Mouse (Mus musculus): ENCODE data around the gene Pdgfa. TPM values are rescaled to one million over a fixed set of nuclear protein-coding genes. Genes with fewer than 3 reads are reported as not detected.
A peak's percentile ranks its signal among the peaks of the same experiment; 100 is the strongest.

The Pdgfa gene
- polyA plus RNA-seq (2015; fragmentation: Nextera tagmentation; extraction: Ambion mirVana) = 75.2 and 77.7 TPM in 2 replicates

DNA sequence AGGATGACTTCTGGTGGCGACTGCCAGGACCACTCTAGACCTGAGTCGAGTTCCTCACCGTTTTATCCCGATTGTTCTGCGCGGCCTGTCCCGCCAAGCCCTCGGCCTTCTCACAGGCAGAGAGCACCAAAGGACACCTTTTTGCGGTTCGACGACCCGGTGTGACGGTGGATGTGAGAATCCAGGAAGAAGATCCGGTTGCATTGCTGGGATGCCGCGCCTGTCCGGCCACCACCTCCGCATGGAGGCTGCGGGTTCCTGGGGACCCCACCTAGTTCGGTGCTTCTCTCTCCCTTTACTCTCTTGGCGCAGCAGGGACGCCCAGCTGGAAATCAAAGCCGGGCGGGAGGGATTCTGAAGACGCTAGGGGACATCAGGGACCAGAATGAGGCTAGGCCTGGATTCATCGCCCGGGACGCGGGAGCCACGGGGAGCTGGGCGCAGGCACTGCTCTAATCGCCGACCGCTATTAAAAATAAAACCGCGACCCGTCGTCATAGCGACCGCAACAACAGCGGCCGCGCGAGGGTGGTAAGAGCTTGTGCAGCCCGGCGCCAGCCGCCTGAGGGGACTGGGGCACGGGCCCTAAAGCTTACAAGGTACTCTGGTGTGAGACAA, at the start of gene Pdgfa:
Gene Pdgfa, minus strand, starts transcription at position 200 of the 618 bp plus-strand sequence.
- peak within 1 kb of the TSS; percentile 91 for H3K9ac ChIP-seq (ENCODE audit: low read depth, low read length)
- H3K36me3 ChIP-seq (ENCODE audit: insufficient read depth, low read length) = no peaks in the 10 kb centered on the region
- 0 out of 2 replicates have a peak, but pooled peaks cover 5% of the 10 kb centered on the region for H3K9me3 ChIP-seq (replicated peaks; ENCODE audit: low read length)
- ATAC-seq (replicated peaks; ENCODE audit: low FRiP score, low read depth) (peak; percentile 16; the same call in 1 of the 2 replicates), DNase-seq (ENCODE audit: low spot score) (peak; percentile 79)
- H3K27me3 ChIP-seq (ENCODE audit: insufficient read depth, low read length) = 0 out of 2 replicates have a peak, but pooled peaks cover 18% of the 10 kb centered on the region
- 5% methylated on average over 48 of the region's 48 CpGs for WGBS
- H3K4me2 ChIP-seq (ENCODE audit: low read length) = peak within 1 kb of the TSS; percentile 94
- no peak for TF ChIP-seq CTCF (IDR thresholded peaks at IDR 0.05; ENCODE audit: low read depth)
- peaks cover 22% of the 10 kb centered on the region for H3K4me1 ChIP-seq (replicated peaks; ENCODE audit: insufficient read depth, low read length)
- peak within 1 kb of the TSS; percentile 74 for H3K4me3 ChIP-seq (replicated peaks; ENCODE audit: low read depth, low read length)
- peak within 1 kb of the TSS; percentile 97 for H3K27ac ChIP-seq

DNA sequence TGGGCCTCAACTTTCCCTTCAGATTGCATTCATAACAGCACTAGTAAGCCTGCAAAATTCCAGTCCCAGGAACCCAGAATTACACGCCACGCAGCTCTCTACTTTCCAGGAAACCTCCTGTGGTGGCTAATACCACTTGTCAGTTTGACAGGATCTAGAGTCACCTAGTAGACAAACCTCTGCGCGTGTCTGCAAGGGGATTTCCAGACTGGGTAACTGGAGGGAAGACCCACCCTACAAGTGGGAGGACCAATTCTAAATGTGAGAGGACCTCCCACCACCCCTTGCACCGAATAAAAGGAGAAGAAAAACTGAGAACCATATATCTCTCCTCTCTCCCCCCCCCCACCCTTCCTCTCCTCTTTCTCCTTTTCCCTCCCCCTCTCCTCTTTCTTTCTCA, 49.5 kb upstream of the Pdgfa start:
- Histone ChIP-seq H3K9me3 (replicated peaks; ENCODE audit: low read length) (no peaks in the 10 kb centered on the region), H3K27ac (no peak overlapping the region), H3K36me3 (ENCODE audit: insufficient read depth, low read length) (no peaks in the 10 kb centered on the region), H3K4me3 (replicated peaks; ENCODE audit: low read depth, low read length) (no peak overlapping the region), H3K9ac (ENCODE audit: low read depth, low read length) (no peak overlapping the region), H3K27me3 (ENCODE audit: insufficient read depth, low read length) (no peaks in the 10 kb centered on the region), H3K4me2 (ENCODE audit: low read length) (no peak overlapping the region), H3K4me1 (replicated peaks; ENCODE audit: insufficient read depth, low read length) (no peaks in the 10 kb centered on the region)
- WGBS = 63% methylated on average over 5 of the region's 5 CpGs
- TF ChIP-seq CTCF (IDR thresholded peaks at IDR 0.05; ENCODE audit: low read depth) = no peak
- DNase-seq (ENCODE audit: low spot score) (no peak), ATAC-seq (replicated peaks; ENCODE audit: low FRiP score, low read depth) (no peak)

DNA sequence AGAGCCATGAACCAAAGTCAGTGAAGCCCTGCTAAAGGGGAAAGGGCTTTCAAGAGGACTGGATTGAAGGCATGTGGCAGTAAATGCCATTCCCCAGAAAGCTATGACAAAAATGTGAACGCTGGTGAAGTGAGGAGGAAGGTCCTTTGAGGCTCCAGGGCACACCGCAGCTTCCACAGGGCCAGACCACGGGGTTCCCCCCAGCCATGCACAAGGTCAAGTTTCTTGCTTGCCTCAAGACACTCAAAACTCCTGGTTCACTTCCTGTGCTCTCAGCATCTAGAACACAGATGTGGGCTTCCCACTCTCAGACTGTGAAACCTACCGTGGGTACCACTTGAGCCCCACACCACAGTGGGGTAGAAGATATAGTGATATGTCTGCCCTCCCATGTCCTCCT, 46.4 kb upstream of the Pdgfa start:
- Histone ChIP-seq H3K4me3 (replicated peaks; ENCODE audit: low read depth, low read length) (no peak overlapping the region), H3K4me1 (replicated peaks; ENCODE audit: insufficient read depth, low read length) (no peaks in the 10 kb centered on the region), H3K4me2 (ENCODE audit: low read length) (no peak overlapping the region), H3K9ac (ENCODE audit: low read depth, low read length) (no peak overlapping the region), H3K9me3 (replicated peaks; ENCODE audit: low read length) (no peaks in the 10 kb centered on the region), H3K27ac (no peak overlapping the region), H3K27me3 (ENCODE audit: insufficient read depth, low read length) (no peaks in the 10 kb centered on the region), H3K36me3 (ENCODE audit: insufficient read depth, low read length) (no peaks in the 10 kb centered on the region)
- no peak for ATAC-seq (replicated peaks; ENCODE audit: low FRiP score, low read depth)
- WGBS = 66% methylated on average over 4 of the region's 4 CpGs
- no peak for DNase-seq (ENCODE audit: low spot score)
- no peak for TF ChIP-seq CTCF (IDR thresholded peaks at IDR 0.05; ENCODE audit: low read depth)

DNA sequence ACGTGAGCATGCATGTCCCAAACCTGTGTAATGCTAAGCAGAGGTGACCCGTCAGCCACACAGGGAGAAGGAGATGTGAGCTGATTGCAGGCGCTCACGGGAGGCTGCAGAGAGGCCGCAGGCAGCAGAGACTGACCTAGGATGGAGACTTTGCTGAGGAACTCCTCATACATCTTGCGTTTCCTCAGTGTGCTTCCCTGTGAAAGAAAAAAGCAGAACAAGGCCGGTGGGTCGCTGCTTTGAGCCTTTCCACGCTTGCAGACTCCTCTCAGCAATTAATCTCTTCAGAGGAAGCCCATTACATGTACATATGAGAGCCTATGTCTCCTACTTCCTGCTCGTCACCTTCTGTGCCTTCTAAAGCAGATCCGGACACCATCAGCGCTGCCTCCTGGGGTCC, 45.1 kb upstream of the Pdgfa start:
- no peak for TF ChIP-seq CTCF (IDR thresholded peaks at IDR 0.05; ENCODE audit: low read depth)
- ATAC-seq (replicated peaks; ENCODE audit: low FRiP score, low read depth) = no peak
- H3K36me3 ChIP-seq (ENCODE audit: insufficient read depth, low read length) = no peaks in the 10 kb centered on the region
- no peaks in the 10 kb centered on the region for H3K9me3 ChIP-seq (replicated peaks; ENCODE audit: low read length)
- no peaks in the 10 kb centered on the region for H3K4me1 ChIP-seq (replicated peaks; ENCODE audit: insufficient read depth, low read length)
- H3K4me3 ChIP-seq (replicated peaks; ENCODE audit: low read depth, low read length) = no peak overlapping the region
- 58% methylated on average over 12 of the region's 12 CpGs for WGBS
- no peak overlapping the region for H3K27ac ChIP-seq
- no peak overlapping the region for H3K9ac ChIP-seq (ENCODE audit: low read depth, low read length)
- no peak for DNase-seq (ENCODE audit: low spot score)
- no peak overlapping the region for H3K4me2 ChIP-seq (ENCODE audit: low read length)
- no peaks in the 10 kb centered on the region for H3K27me3 ChIP-seq (ENCODE audit: insufficient read depth, low read length)

DNA sequence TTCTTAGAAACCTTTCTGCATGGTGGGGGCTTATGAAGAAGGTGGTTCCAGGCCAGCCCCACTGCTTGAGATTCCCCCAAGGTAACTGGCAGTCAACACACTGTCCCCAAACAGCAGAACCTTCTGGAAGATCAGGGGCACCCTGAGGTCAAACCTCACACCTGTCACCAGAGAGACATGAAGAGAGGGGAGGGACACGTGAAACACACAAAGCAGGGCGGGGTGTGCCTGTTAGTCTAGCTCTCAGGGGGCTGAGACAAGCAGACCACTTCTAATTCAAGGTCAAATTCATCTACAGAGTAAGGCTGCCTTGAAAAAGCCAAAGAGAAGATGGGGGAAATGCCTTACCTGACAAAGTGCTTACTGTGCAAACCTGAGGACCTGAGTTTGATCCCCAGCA, 38.0 kb upstream of the Pdgfa start:
- Histone ChIP-seq H3K27me3 (ENCODE audit: insufficient read depth, low read length) (no peaks in the 10 kb centered on the region), H3K36me3 (ENCODE audit: insufficient read depth, low read length) (no peaks in the 10 kb centered on the region), H3K27ac (no peak overlapping the region), H3K9me3 (replicated peaks; ENCODE audit: low read length) (no peaks in the 10 kb centered on the region), H3K9ac (ENCODE audit: low read depth, low read length) (no peak overlapping the region), H3K4me1 (replicated peaks; ENCODE audit: insufficient read depth, low read length) (peaks cover 14% of the 10 kb centered on the region; the same call in 1 of the 2 replicates), H3K4me3 (replicated peaks; ENCODE audit: low read depth, low read length) (no peak overlapping the region), H3K4me2 (ENCODE audit: low read length) (no peak overlapping the region)
- WGBS = 63% methylated on average over 2 of the region's 2 CpGs
- ATAC-seq (replicated peaks; ENCODE audit: low FRiP score, low read depth) = no peak
- DNase-seq (ENCODE audit: low spot score) = no peak
- TF ChIP-seq CTCF (IDR thresholded peaks at IDR 0.05; ENCODE audit: low read depth) = no peak

DNA sequence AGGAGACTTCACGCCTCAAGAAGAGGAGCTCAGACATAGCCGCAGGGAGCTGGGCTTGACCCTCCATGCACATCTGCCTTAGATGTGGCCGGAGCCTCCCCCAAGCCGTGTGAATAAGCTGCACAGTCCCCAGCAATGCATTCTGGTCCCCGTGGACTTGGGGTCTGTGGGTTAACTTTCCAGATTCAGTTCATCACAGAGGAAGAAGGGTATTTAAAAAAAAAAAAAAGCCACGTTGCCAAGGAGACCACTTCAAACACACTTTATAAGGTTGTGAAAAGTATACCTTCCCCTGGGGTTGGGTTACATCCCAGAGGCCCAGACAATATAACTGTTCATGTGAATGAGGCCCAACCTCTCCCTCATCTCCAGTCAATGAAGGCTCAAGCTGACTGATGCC, 37.6 kb upstream of the Pdgfa start:
- DNase-seq (ENCODE audit: low spot score) (peak; percentile 67), ATAC-seq (replicated peaks; ENCODE audit: low FRiP score, low read depth) (peak; percentile 63; the same call in 1 of the 2 replicates)
- TF ChIP-seq CTCF (IDR thresholded peaks at IDR 0.05; ENCODE audit: low read depth) = no peak
- Histone ChIP-seq H3K9me3 (replicated peaks; ENCODE audit: low read length) (no peaks in the 10 kb centered on the region), H3K9ac (ENCODE audit: low read depth, low read length) (no peak overlapping the region), H3K27ac (0 out of 2 replicates have a peak overlapping the region, but pooled peaks have one; percentile 51), H3K4me2 (ENCODE audit: low read length) (no peak overlapping the region), H3K36me3 (ENCODE audit: insufficient read depth, low read length) (no peaks in the 10 kb centered on the region), H3K27me3 (ENCODE audit: insufficient read depth, low read length) (no peaks in the 10 kb centered on the region), H3K4me3 (replicated peaks; ENCODE audit: low read depth, low read length) (no peak overlapping the region), H3K4me1 (replicated peaks; ENCODE audit: insufficient read depth, low read length) (peaks cover 14% of the 10 kb centered on the region; the same call in 1 of the 2 replicates)
- 28% methylated on average over 6 of the region's 6 CpGs for WGBS

All from kidney, postnatal 0 days (tissue).